ENCODE assay signal across 9 mouse cellular contexts in genomic region chr11:90369115-90369514, GRCm38 (mm10). TPM values are rescaled to one million over a fixed set of nuclear protein-coding genes. Genes with fewer than 3 reads are reported as not detected.
DNase-seq lines count a peak whose midpoint lies in the region; ATAC-seq and TF ChIP-seq lines count a peak whose summit lies in the region.
"Had no signal": no experiment of that assay in that cellular context is flagged by ENCODE, and none has a peak within 500 bp of the region (broad histone marks: within the 10 kb centered on the region; RNA-seq: fewer than 3 reads in every experiment).

No protein-coding gene starts in this region.

- H3K27me3 ChIP-seq in heart, embryonic 11.5 days (ENCODE audit: control insufficient read depth, insufficient read depth, low read length), result peaks cover 2% of the 10 kb centered on the region; the same call in 1 of the 2 replicates
- H3K27me3 ChIP-seq in limb, embryonic 12.5 days, result no peaks in the 10 kb centered on the region
- no peaks in the 10 kb centered on the region for H3K27me3 ChIP-seq in midbrain, postnatal 0 days (ENCODE audit: insufficient read depth, low read length)

- no peaks in the 10 kb centered on the region for H3K36me3 ChIP-seq in heart, embryonic 11.5 days (ENCODE audit: control insufficient read depth, insufficient read depth, low read length)
- no peaks in the 10 kb centered on the region for H3K36me3 ChIP-seq in limb, embryonic 12.5 days
- no peaks in the 10 kb centered on the region for H3K36me3 ChIP-seq in midbrain, postnatal 0 days (ENCODE audit: insufficient read depth, low read length)

- no peak overlapping the region for H3K4me3 ChIP-seq in heart, embryonic 11.5 days (ENCODE audit: low read depth, low read length)
- H3K4me3 ChIP-seq in limb, embryonic 12.5 days (replicated peaks), result no peak overlapping the region
- no peak overlapping the region for H3K4me3 ChIP-seq in midbrain, postnatal 0 days (ENCODE audit: low read depth, low read length)

- peak; percentile 58 to 71 for DNase-seq in heart, adult 18-20 months
- DNase-seq in heart, postnatal 4 days, result no peak
- DNase-seq in midbrain, postnatal 0 days (ENCODE audit: low spot score), result no peak
- no peak for DNase-seq in frontal cortex, postnatal 25 days (ENCODE audit: low spot score in 2 of 2)
- DNase-seq in adrenal gland, postnatal 10 days, result no peak
- DNase-seq: B cell, adult 2 months had no signal

- ATAC-seq in heart, embryonic 11.5 days (replicated peaks; ENCODE audit: insufficient number of reproducible peaks, low FRiP score, low TSS enrichment), result no peak
- no peak for ATAC-seq in limb, embryonic 12.5 days (ENCODE audit: insufficient number of reproducible peaks, insufficient read depth, low FRiP score, low TSS enrichment, low read depth)
- no peak for ATAC-seq in midbrain, postnatal 0 days (ENCODE audit: low FRiP score)
- no peak for ATAC-seq in megakaryocyte progenitor cell, adult 5-6 weeks (replicated peaks; ENCODE audit: poor library complexity)

- 18% methylated on average over 7 of the region's 7 CpGs for WGBS in heart, embryonic 11.5 days (ENCODE audit: insufficient replicate concordance)
- 22% methylated on average over 7 of the region's 7 CpGs for WGBS in limb, embryonic 12.5 days
- 49% methylated on average over 7 of the region's 7 CpGs for WGBS in midbrain, postnatal 0 days

- peaks cover 41% of the 10 kb centered on the region for H3K4me1 ChIP-seq in heart, embryonic 11.5 days (ENCODE audit: control insufficient read depth, insufficient read depth, low read length)
- H3K4me1 ChIP-seq in limb, embryonic 12.5 days (replicated peaks), result peaks cover 45% of the 10 kb centered on the region
- H3K4me1 ChIP-seq in midbrain, postnatal 0 days (ENCODE audit: insufficient read depth, low read length), result peaks cover 19% of the 10 kb centered on the region; the same call in 1 of the 2 replicates

- H3K27ac ChIP-seq in heart, embryonic 11.5 days (ENCODE audit: low read depth, low read length), result peak overlapping the region; percentile 82
- H3K27ac ChIP-seq in limb, embryonic 12.5 days, result peak overlapping the region; percentile 88
- peak overlapping the region; percentile 44 for H3K27ac ChIP-seq in midbrain, postnatal 0 days (ENCODE audit: low read depth, low read length)

- no peaks in the 10 kb centered on the region for H3K9me3 ChIP-seq in heart, embryonic 11.5 days (replicated peaks; ENCODE audit: control insufficient read depth, low read length)
- H3K9me3 ChIP-seq in limb, embryonic 12.5 days, result no peaks in the 10 kb centered on the region
- H3K9me3 ChIP-seq in midbrain, postnatal 0 days (ENCODE audit: low read length), result no peaks in the 10 kb centered on the region

- TF ChIP-seq CTCF in midbrain, postnatal 0 days (IDR thresholded peaks at IDR 0.05), result no peak

- no peak overlapping the region for H3K9ac ChIP-seq in heart, embryonic 11.5 days (ENCODE audit: low read depth, low read length)
- H3K9ac ChIP-seq in limb, embryonic 12.5 days (replicated peaks), result no peak overlapping the region
- no peak overlapping the region for H3K9ac ChIP-seq in midbrain, postnatal 0 days (replicated peaks; ENCODE audit: low read length, poor library complexity, severe bottlenecking)

- H3K4me2 ChIP-seq in heart, embryonic 11.5 days, result peak overlapping the region; percentile 55
- H3K4me2 ChIP-seq in limb, embryonic 12.5 days, result peak overlapping the region; percentile 30
- no peak overlapping the region; the same call in 1 of the 2 replicates for H3K4me2 ChIP-seq in midbrain, postnatal 0 days (ENCODE audit: low read depth, low read length, poor library complexity, severe bottlenecking)

RNA-seq across cellular contexts. Expression of gene Hlf, which starts 21.6 kb away (rescaled TPM):
- 10 to 100 TPM; 11.3 TPM for total RNA-seq in heart, adult 18-20 months (2021)
- 10 to 100 TPM; 16.6 to 19.0 TPM for total RNA-seq in heart, postnatal 4 days (2021)
- 1.4 and 2.1 TPM in 2 replicates for polyA plus RNA-seq in heart, embryonic 11.5 days (2014; fragmentation: Nextera tagmentation; extraction: Ambion mirVana)
- 0.41 and 0.49 TPM in 2 replicates for polyA plus RNA-seq in limb, embryonic 12.5 days (2016; fragmentation: Nextera tagmentation; extraction: Ambion mirVana)
- total RNA-seq in midbrain, postnatal 0 days (2014; rRNA removed), result 9.2 and 11.2 TPM in 2 replicates
- polyA plus RNA-seq in midbrain, postnatal 0 days (2015; fragmentation: Nextera tagmentation; extraction: Ambion mirVana), result 9.0 and 9.2 TPM in 2 replicates
- total RNA-seq in adrenal gland, postnatal 10 days (2021), result 10 to 100 TPM; 22.5 to 22.8 TPM
- 17.7 and 20.0 TPM in 2 replicates for total RNA-seq in megakaryocyte progenitor cell, adult 5-6 weeks (2015)
- total RNA-seq in megakaryocyte progenitor cell, adult 5-6 weeks (2017), result 2.5 and 13.2 TPM in 2 replicates

Comparison
In these comparisons a context has a peak if more than half of its experiments do, and no peak if none do; other contexts are left out.
1. DNase-seq: peak in heart, adult 18-20 months (2 of 2); none in heart, postnatal 4 days (single experiment), midbrain, postnatal 0 days (single experiment), frontal cortex, postnatal 25 days (0 of 2) and adrenal gland, postnatal 10 days (single experiment).
2. Peak in every context shown above with its lines, with median percentiles within 50 percentile points of each other: H3K27ac ChIP-seq.